Comparison of ENCODE assay signal across 12 mouse cellular contexts in genomic region chr2:181662620-181663297, GRCm38 (mm10). TPM values are rescaled to one million over a fixed set of nuclear protein-coding genes. Genes with fewer than 3 reads are reported as not detected.
DNase-seq lines count a peak whose midpoint lies in the region; ATAC-seq and TF ChIP-seq lines count a peak whose summit lies in the region.
"Had no signal": no experiment of that assay in that cellular context is flagged by ENCODE, and none has a peak within 500 bp of the region (broad histone marks: within the 10 kb centered on the region; RNA-seq: fewer than 3 reads in every experiment).

No protein-coding gene starts in this region.

- no peak for TF ChIP-seq EP300 in liver, postnatal 0 days (IDR thresholded peaks at IDR 0.05; ENCODE audit: low read depth)

- H3K27me3 ChIP-seq in hindbrain, embryonic 10.5 days (ENCODE audit: insufficient read depth, poor library complexity, severe bottlenecking) = peaks cover 7% of the 10 kb centered on the region
- H3K27me3 ChIP-seq in hindbrain, postnatal 0 days (ENCODE audit: insufficient read depth, low read length) = no peaks in the 10 kb centered on the region
- H3K27me3 ChIP-seq in embryonic facial prominence, embryonic 14.5 days (replicated peaks; ENCODE audit: control insufficient read depth, insufficient read depth, low read length) = 0 out of 2 replicates have a peak, but pooled peaks cover under 1% of the 10 kb centered on the region
- H3K27me3 ChIP-seq in hindbrain, embryonic 16.5 days (replicated peaks; ENCODE audit: control insufficient read depth, insufficient read depth, low read length) = no peaks in the 10 kb centered on the region; the same call in 1 of the 2 replicates
- H3K27me3 ChIP-seq in liver, postnatal 0 days (ENCODE audit: insufficient read depth, low read length) = no peaks in the 10 kb centered on the region

- peaks cover 29% of the 10 kb centered on the region for H3K4me1 ChIP-seq in hindbrain, embryonic 10.5 days (replicated peaks)
- H3K4me1 ChIP-seq in hindbrain, postnatal 0 days (ENCODE audit: insufficient read depth, low read length) = no peaks in the 10 kb centered on the region
- H3K4me1 ChIP-seq in embryonic facial prominence, embryonic 14.5 days (ENCODE audit: control insufficient read depth, insufficient read depth, low read length) = no peaks in the 10 kb centered on the region; the same call in 1 of the 2 replicates
- H3K4me1 ChIP-seq in hindbrain, embryonic 16.5 days (ENCODE audit: control insufficient read depth, insufficient read depth, low read depth, low read length) = no peaks in the 10 kb centered on the region
- 0 out of 2 replicates have a peak, but pooled peaks cover 4% of the 10 kb centered on the region for H3K4me1 ChIP-seq in liver, postnatal 0 days (ENCODE audit: insufficient read depth)

- H3K4me2 ChIP-seq in hindbrain, postnatal 0 days (ENCODE audit: low read depth, low read length) = no peak overlapping the region
- H3K4me2 ChIP-seq in embryonic facial prominence, embryonic 14.5 days (ENCODE audit: low read depth, low read length) = no peak overlapping the region
- no peak overlapping the region for H3K4me2 ChIP-seq in hindbrain, embryonic 16.5 days (ENCODE audit: low read length)
- no peak overlapping the region for H3K4me2 ChIP-seq in liver, postnatal 0 days (ENCODE audit: low read depth, low read length)

- TF ChIP-seq CTCF in hindbrain, postnatal 0 days (IDR thresholded peaks at IDR 0.05; ENCODE audit: low read depth) = no peak
- no peak for TF ChIP-seq CTCF in liver, postnatal 0 days (IDR thresholded peaks at IDR 0.05; ENCODE audit: low read depth)

- peaks cover 8% of the 10 kb centered on the region; the same call in 1 of the 2 replicates for H3K36me3 ChIP-seq in hindbrain, embryonic 10.5 days
- H3K36me3 ChIP-seq in hindbrain, postnatal 0 days (ENCODE audit: insufficient read depth, low read length) = no peaks in the 10 kb centered on the region
- no peaks in the 10 kb centered on the region for H3K36me3 ChIP-seq in embryonic facial prominence, embryonic 14.5 days (ENCODE audit: control insufficient read depth, insufficient read depth, low read length)
- no peaks in the 10 kb centered on the region for H3K36me3 ChIP-seq in hindbrain, embryonic 16.5 days (ENCODE audit: control insufficient read depth, insufficient read depth, low read length)
- no peaks in the 10 kb centered on the region for H3K36me3 ChIP-seq in liver, postnatal 0 days (replicated peaks; ENCODE audit: insufficient read depth, low read length)

- H3K27ac ChIP-seq in hindbrain, embryonic 10.5 days = 0 out of 2 replicates have a peak overlapping the region, but pooled peaks have one; percentile 13
- no peak overlapping the region for H3K27ac ChIP-seq in hindbrain, postnatal 0 days
- H3K27ac ChIP-seq in embryonic facial prominence, embryonic 14.5 days (replicated peaks; ENCODE audit: low read depth, low read length) = peak overlapping the region; percentile 39
- H3K27ac ChIP-seq in hindbrain, embryonic 16.5 days (ENCODE audit: low read depth, low read length) = no peak overlapping the region
- 0 out of 2 replicates have a peak overlapping the region, but pooled peaks have one; percentile 18 for H3K27ac ChIP-seq in liver, postnatal 0 days (ENCODE audit: low read depth)

- no peaks in the 10 kb centered on the region for H3K9me3 ChIP-seq in hindbrain, embryonic 10.5 days
- H3K9me3 ChIP-seq in hindbrain, postnatal 0 days (ENCODE audit: low read length) = no peaks in the 10 kb centered on the region
- no peaks in the 10 kb centered on the region for H3K9me3 ChIP-seq in embryonic facial prominence, embryonic 14.5 days (ENCODE audit: control insufficient read depth, low read length)
- H3K9me3 ChIP-seq in hindbrain, embryonic 16.5 days (ENCODE audit: control insufficient read depth, low read length) = no peaks in the 10 kb centered on the region
- H3K9me3 ChIP-seq in liver, postnatal 0 days (ENCODE audit: low read length) = no peaks in the 10 kb centered on the region

- H3K9ac ChIP-seq in hindbrain, postnatal 0 days (replicated peaks; ENCODE audit: low read length) = no peak overlapping the region
- no peak overlapping the region; the same call in 1 of the 2 replicates for H3K9ac ChIP-seq in embryonic facial prominence, embryonic 14.5 days (ENCODE audit: low read depth, low read length)
- H3K9ac ChIP-seq in hindbrain, embryonic 16.5 days (ENCODE audit: low read depth, low read length) = no peak overlapping the region
- H3K9ac ChIP-seq in liver, postnatal 0 days (replicated peaks) = no peak overlapping the region

- no peak for DNase-seq in hindbrain, embryonic 10.5 days (ENCODE audit: low spot score)
- DNase-seq in hindbrain, postnatal 0 days (ENCODE audit: low spot score) = no peak
- peak; percentile 34 for DNase-seq in embryonic facial prominence, embryonic 14.5 days (ENCODE audit: low spot score)
- DNase-seq in liver, postnatal 0 days = no peak
- DNase-seq in left cerebral cortex, adult 9 months (ENCODE audit: low spot score in 2 of 2) = no peak
- DNase-seq in cerebellum, adult 11 months = no peak
- DNase-seq: midbrain, embryonic 14.5 days; right cerebral cortex, adult 18-20 months had no signal

- H3K4me3 ChIP-seq in hindbrain, embryonic 10.5 days = no peak overlapping the region
- H3K4me3 ChIP-seq in hindbrain, postnatal 0 days (ENCODE audit: low read length) = no peak overlapping the region
- H3K4me3 ChIP-seq in embryonic facial prominence, embryonic 14.5 days (ENCODE audit: low read depth, low read length) = no peak overlapping the region
- no peak overlapping the region for H3K4me3 ChIP-seq in hindbrain, embryonic 16.5 days (ENCODE audit: low read length)
- no peak overlapping the region for H3K4me3 ChIP-seq in liver, postnatal 0 days (ENCODE audit: low read depth, low read length)

- WGBS in hindbrain, embryonic 10.5 days = 85% methylated on average over 3 of the region's 3 CpGs
- 86% methylated on average over 3 of the region's 3 CpGs for WGBS in hindbrain, postnatal 0 days
- 84% methylated on average over 3 of the region's 3 CpGs for WGBS in embryonic facial prominence, embryonic 14.5 days
- WGBS in hindbrain, embryonic 16.5 days = 82% methylated on average over 3 of the region's 3 CpGs
- WGBS in liver, postnatal 0 days (ENCODE audit: insufficient replicate concordance) = 85% methylated on average over 3 of the region's 3 CpGs

- no peak for ATAC-seq in hindbrain, postnatal 0 days
- ATAC-seq in embryonic facial prominence, embryonic 14.5 days (ENCODE audit: low read depth) = no peak
- ATAC-seq in hindbrain, embryonic 16.5 days = 0 out of 2 replicates have a peak, but pooled peaks have one; percentile 15
- ATAC-seq in liver, postnatal 0 days = no peak
- no peak for ATAC-seq in monocyte, adult 5-6 weeks (replicated peaks; ENCODE audit: insufficient number of reproducible peaks, low FRiP score, low TSS enrichment, poor library complexity, severe bottlenecking)

RNA-seq across cellular contexts. Expression of gene Gm29797, which starts 5.9 kb away (rescaled TPM):
- polyA plus RNA-seq in hindbrain, embryonic 10.5 days (2016; fragmentation: Nextera tagmentation; extraction: Ambion mirVana) = not detected in 2 replicates
- total RNA-seq in hindbrain, postnatal 0 days (2014; rRNA removed) = not detected in 2 replicates
- polyA plus RNA-seq in hindbrain, postnatal 0 days (2015; fragmentation: Nextera tagmentation; extraction: Ambion mirVana) = not detected in 2 replicates
- 0.47 TPM in 1 of 2 replicates, not detected in the other for polyA plus RNA-seq in embryonic facial prominence, embryonic 14.5 days (2014; fragmentation: Nextera tagmentation; extraction: Ambion mirVana)
- polyA plus RNA-seq in hindbrain, embryonic 16.5 days (2015; fragmentation: Nextera tagmentation; extraction: Ambion mirVana) = not detected in 2 replicates
- not detected in 2 replicates for polyA plus RNA-seq in liver, postnatal 0 days (2015; fragmentation: Nextera tagmentation; extraction: Ambion mirVana)
- not detected in 3 replicates for total RNA-seq in monocyte, adult 5-6 weeks (2017)
- total RNA-seq: common myeloid progenitor, adult 5-6 weeks had no signal
- polyA plus RNA-seq: midbrain, embryonic 14.5 days had no signal

RNA-seq across cellular contexts. Expression of gene Sox18, which starts 8.7 kb away (rescaled TPM):
- polyA plus RNA-seq in hindbrain, embryonic 10.5 days (2016; fragmentation: Nextera tagmentation; extraction: Ambion mirVana) = 21.4 and 21.7 TPM in 2 replicates
- total RNA-seq in hindbrain, postnatal 0 days (2014; rRNA removed) = 10.8 and 14.7 TPM in 2 replicates
- polyA plus RNA-seq in hindbrain, postnatal 0 days (2015; fragmentation: Nextera tagmentation; extraction: Ambion mirVana) = 10.6 and 11.6 TPM in 2 replicates
- polyA plus RNA-seq in embryonic facial prominence, embryonic 14.5 days (2014; fragmentation: Nextera tagmentation; extraction: Ambion mirVana) = 43.9 and 46.5 TPM in 2 replicates
- polyA plus RNA-seq in hindbrain, embryonic 16.5 days (2015; fragmentation: Nextera tagmentation; extraction: Ambion mirVana) = 18.0 TPM in 2 replicates
- 11.4 and 12.2 TPM in 2 replicates for polyA plus RNA-seq in liver, postnatal 0 days (2015; fragmentation: Nextera tagmentation; extraction: Ambion mirVana)
- total RNA-seq in monocyte, adult 5-6 weeks (2017) = not detected in 3 replicates
- total RNA-seq: common myeloid progenitor, adult 5-6 weeks had no signal

RNA-seq across cellular contexts. Expression of gene Tcea2, which starts 17.4 kb away (rescaled TPM):
- polyA plus RNA-seq in hindbrain, embryonic 10.5 days (2016; fragmentation: Nextera tagmentation; extraction: Ambion mirVana) = 14.4 and 17.7 TPM in 2 replicates
- total RNA-seq in hindbrain, postnatal 0 days (2014; rRNA removed) = 37.2 and 50.2 TPM in 2 replicates
- polyA plus RNA-seq in hindbrain, postnatal 0 days (2015; fragmentation: Nextera tagmentation; extraction: Ambion mirVana) = 48.7 and 54.3 TPM in 2 replicates
- polyA plus RNA-seq in embryonic facial prominence, embryonic 14.5 days (2014; fragmentation: Nextera tagmentation; extraction: Ambion mirVana) = 21.2 and 26.8 TPM in 2 replicates
- polyA plus RNA-seq in hindbrain, embryonic 16.5 days (2015; fragmentation: Nextera tagmentation; extraction: Ambion mirVana) = 47.7 and 50.0 TPM in 2 replicates
- polyA plus RNA-seq in liver, postnatal 0 days (2015; fragmentation: Nextera tagmentation; extraction: Ambion mirVana) = 3.8 and 4.4 TPM in 2 replicates
- 3.8 to 20.0 TPM (median 10.0 TPM) in 3 replicates for total RNA-seq in monocyte, adult 5-6 weeks (2017)

RNA-seq across cellular contexts. Expression of gene Rgs19, which starts 31.0 kb away (rescaled TPM):
- polyA plus RNA-seq in hindbrain, embryonic 10.5 days (2016; fragmentation: Nextera tagmentation; extraction: Ambion mirVana) = 69.1 and 79.2 TPM in 2 replicates
- 57.9 and 94.0 TPM in 2 replicates for total RNA-seq in hindbrain, postnatal 0 days (2014; rRNA removed)
- 50.6 and 56.8 TPM in 2 replicates for polyA plus RNA-seq in hindbrain, postnatal 0 days (2015; fragmentation: Nextera tagmentation; extraction: Ambion mirVana)
- polyA plus RNA-seq in embryonic facial prominence, embryonic 14.5 days (2014; fragmentation: Nextera tagmentation; extraction: Ambion mirVana) = 82.2 and 88.4 TPM in 2 replicates
- polyA plus RNA-seq in hindbrain, embryonic 16.5 days (2015; fragmentation: Nextera tagmentation; extraction: Ambion mirVana) = 68.9 and 71.9 TPM in 2 replicates
- polyA plus RNA-seq in liver, postnatal 0 days (2015; fragmentation: Nextera tagmentation; extraction: Ambion mirVana) = 18.6 and 20.5 TPM in 2 replicates
- 102 to 134 TPM (median 128 TPM) in 3 replicates for total RNA-seq in monocyte, adult 5-6 weeks (2017)

RNA-seq across cellular contexts. Expression of gene Lkaaear1, which starts 35.5 kb away (rescaled TPM):
- polyA plus RNA-seq in hindbrain, embryonic 10.5 days (2016; fragmentation: Nextera tagmentation; extraction: Ambion mirVana) = not detected in 2 replicates
- total RNA-seq in hindbrain, postnatal 0 days (2014; rRNA removed) = not detected in 2 replicates
- not detected in 2 replicates for polyA plus RNA-seq in hindbrain, postnatal 0 days (2015; fragmentation: Nextera tagmentation; extraction: Ambion mirVana)
- polyA plus RNA-seq in embryonic facial prominence, embryonic 14.5 days (2014; fragmentation: Nextera tagmentation; extraction: Ambion mirVana) = not detected in 2 replicates
- polyA plus RNA-seq in hindbrain, embryonic 16.5 days (2015; fragmentation: Nextera tagmentation; extraction: Ambion mirVana) = not detected in 2 replicates
- not detected in 2 replicates for polyA plus RNA-seq in liver, postnatal 0 days (2015; fragmentation: Nextera tagmentation; extraction: Ambion mirVana)
- total RNA-seq in monocyte, adult 5-6 weeks (2017) = not detected in 3 replicates
- total RNA-seq: common myeloid progenitor, adult 5-6 weeks had no signal
- polyA plus RNA-seq: midbrain, embryonic 14.5 days; thymus, postnatal 0 days had no signal

Comparison
In these comparisons a context has a peak if more than half of its experiments do, and no peak if none do; other contexts are left out.
1. H3K27ac ChIP-seq: peak in hindbrain, embryonic 10.5 days (single experiment), embryonic facial prominence, embryonic 14.5 days (single experiment) and liver, postnatal 0 days (single experiment); none in hindbrain, postnatal 0 days (single experiment) and hindbrain, embryonic 16.5 days (single experiment).